Mouse (Mus musculus): ENCODE data around the gene Plcd1. TPM values are rescaled to one million over a fixed set of nuclear protein-coding genes. Genes with fewer than 3 reads are reported as not detected.
A peak's percentile ranks its signal among the peaks of the same experiment; 100 is the strongest.

The Plcd1 gene
- total and polyA plus RNA-seq, 2 experiments from 2014 or later: 14.2 to 17.0 TPM

DNA sequence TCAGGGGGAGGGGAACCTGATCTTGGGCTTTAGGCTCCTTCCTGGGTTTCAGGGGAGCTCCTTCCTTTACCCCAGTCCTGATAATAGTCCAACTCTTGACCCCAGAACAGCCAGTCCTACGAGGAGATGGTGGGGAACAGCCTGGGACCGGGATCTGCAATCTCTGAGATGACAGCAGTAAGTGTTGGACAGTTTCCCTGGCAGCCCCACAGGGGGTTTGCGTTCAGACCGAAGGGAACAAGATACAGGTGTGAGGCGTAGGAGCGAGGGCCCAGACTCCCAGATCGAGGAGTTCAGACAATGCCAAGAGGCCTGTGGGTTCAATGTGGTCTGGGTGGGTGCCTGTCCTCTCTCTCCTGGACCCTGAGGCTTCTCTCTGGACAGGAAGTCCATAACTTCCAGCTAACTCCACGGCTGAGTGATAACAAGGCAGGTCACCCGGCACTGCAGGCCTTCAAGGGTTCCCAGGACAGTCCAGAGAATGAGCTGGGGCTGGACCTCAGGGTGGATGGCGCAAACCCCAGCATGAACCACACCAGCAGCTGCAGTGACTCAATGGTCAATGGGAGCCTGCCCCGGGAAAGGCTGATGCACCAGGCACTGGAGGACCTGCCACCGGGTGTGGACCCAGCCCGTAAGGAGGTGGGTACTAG, 23.0 kb downstream of the Plcd1 start:
- Histone ChIP-seq H3K27ac (no peak overlapping the region), H3K27me3 (ENCODE audit: insufficient read depth, low read length) (no peaks in the 10 kb centered on the region), H3K9me3 (ENCODE audit: low read length) (no peaks in the 10 kb centered on the region), H3K4me1 (ENCODE audit: insufficient read depth, low read length) (no peaks in the 10 kb centered on the region), H3K4me2 (ENCODE audit: low read depth, low read length) (no peak overlapping the region), H3K9ac (replicated peaks; ENCODE audit: low read length) (no peak overlapping the region), H3K4me3 (ENCODE audit: low read length) (no peak overlapping the region), H3K36me3 (ENCODE audit: insufficient read depth, low read length) (peaks cover 19% of the 10 kb centered on the region; the same call in 1 of the 2 replicates)
- ATAC-seq: no peak
- no peak for TF ChIP-seq CTCF (IDR thresholded peaks at IDR 0.05; ENCODE audit: low read depth)
- WGBS: 80% methylated on average over 13 of the region's 13 CpGs
- no peak for DNase-seq (ENCODE audit: low spot score)

DNA sequence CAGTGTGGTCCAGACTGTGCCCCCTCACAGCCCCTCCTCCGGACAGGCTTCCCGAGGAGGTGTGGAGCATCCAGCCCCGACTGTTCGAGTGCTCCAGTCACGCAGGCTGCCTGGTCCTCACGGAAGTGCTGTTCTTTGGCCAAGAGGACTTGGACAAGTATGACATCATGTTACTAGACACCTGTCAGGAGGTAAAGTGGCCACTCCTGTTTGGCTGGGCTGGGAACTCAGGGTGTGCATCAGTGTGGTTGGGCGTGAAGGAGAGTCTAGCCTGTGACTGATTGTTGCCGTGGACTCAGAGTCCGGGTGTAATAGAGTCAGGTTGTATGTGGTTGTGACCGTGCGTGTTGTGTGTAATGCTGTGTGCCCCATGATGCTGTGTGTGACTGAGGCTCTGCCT, 25.0 kb downstream of the Plcd1 start:
- Histone ChIP-seq H3K9me3 (ENCODE audit: low read length) (no peaks in the 10 kb centered on the region), H3K27me3 (ENCODE audit: insufficient read depth, low read length) (no peaks in the 10 kb centered on the region), H3K4me3 (ENCODE audit: low read length) (no peak overlapping the region), H3K27ac (no peak overlapping the region), H3K4me1 (ENCODE audit: insufficient read depth, low read length) (no peaks in the 10 kb centered on the region), H3K4me2 (ENCODE audit: low read depth, low read length) (no peak overlapping the region), H3K36me3 (ENCODE audit: insufficient read depth, low read length) (peaks cover 11% of the 10 kb centered on the region; the same call in 1 of the 2 replicates), H3K9ac (replicated peaks; ENCODE audit: low read length) (no peak overlapping the region)
- DNase-seq (ENCODE audit: low spot score): no peak
- WGBS: 87% methylated on average over 11 of the region's 11 CpGs
- TF ChIP-seq CTCF (IDR thresholded peaks at IDR 0.05; ENCODE audit: low read depth): no peak
- ATAC-seq: peak; percentile 34; the same call in 1 of the 2 replicates

DNA sequence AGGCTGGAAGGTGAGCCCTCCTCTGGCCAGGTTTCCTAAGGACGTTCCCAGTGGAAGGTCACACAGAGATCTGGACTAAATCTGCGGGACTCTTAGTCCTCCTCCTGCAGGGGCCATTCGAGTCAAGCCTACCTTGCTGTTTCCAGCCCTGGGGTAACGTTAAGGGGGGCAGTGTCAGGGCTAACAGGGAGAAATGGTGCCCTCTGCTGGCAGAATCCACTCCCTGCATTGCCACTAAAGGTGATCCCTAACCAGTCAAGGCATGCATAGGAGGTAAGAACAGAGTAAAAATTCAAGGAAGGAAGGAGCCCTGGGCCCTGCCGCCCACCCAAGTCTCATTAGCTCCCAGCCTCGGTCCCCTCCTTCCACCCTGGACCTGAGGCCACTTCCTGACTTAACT, 25.7 kb downstream of the Plcd1 start:
- peak; percentile 97 for TF ChIP-seq CTCF (IDR thresholded peaks at IDR 0.05; ENCODE audit: low read depth)
- H3K9me3 ChIP-seq (ENCODE audit: low read length): no peaks in the 10 kb centered on the region
- H3K27me3 ChIP-seq (ENCODE audit: insufficient read depth, low read length): no peaks in the 10 kb centered on the region
- H3K4me2 ChIP-seq (ENCODE audit: low read depth, low read length): no peak overlapping the region
- ATAC-seq (0 out of 2 replicates have a peak, but pooled peaks have one; percentile 53), DNase-seq (ENCODE audit: low spot score) (peak; percentile 87)
- no peak overlapping the region for H3K9ac ChIP-seq (replicated peaks; ENCODE audit: low read length)
- peaks cover 11% of the 10 kb centered on the region; the same call in 1 of the 2 replicates for H3K36me3 ChIP-seq (ENCODE audit: insufficient read depth, low read length)
- H3K27ac ChIP-seq: no peak overlapping the region
- no peaks in the 10 kb centered on the region for H3K4me1 ChIP-seq (ENCODE audit: insufficient read depth, low read length)
- 4% methylated on average over 6 of the region's 6 CpGs for WGBS
- no peak overlapping the region for H3K4me3 ChIP-seq (ENCODE audit: low read length)

GRCm38 (mm10) chr9:119064296-119064695, 29.0 kb downstream of the Plcd1 start:
- Histone ChIP-seq H3K36me3 (ENCODE audit: insufficient read depth, low read length) (no peaks in the 10 kb centered on the region), H3K4me2 (ENCODE audit: low read depth, low read length) (no peak overlapping the region), H3K9ac (replicated peaks; ENCODE audit: low read length) (no peak overlapping the region), H3K9me3 (ENCODE audit: low read length) (no peaks in the 10 kb centered on the region), H3K27ac (no peak overlapping the region), H3K27me3 (ENCODE audit: insufficient read depth, low read length) (no peaks in the 10 kb centered on the region), H3K4me1 (ENCODE audit: insufficient read depth, low read length) (no peaks in the 10 kb centered on the region), H3K4me3 (ENCODE audit: low read length) (no peak overlapping the region)
- TF ChIP-seq CTCF (IDR thresholded peaks at IDR 0.05; ENCODE audit: low read depth): no peak
- DNase-seq (ENCODE audit: low spot score) (no peak), ATAC-seq (no peak)
- 72% methylated on average over 4 of the region's 4 CpGs for WGBS

GRCm38 (mm10) chr9:119063036-119063644, 30.2 kb downstream of the Plcd1 start:
- Histone ChIP-seq H3K27ac (no peak overlapping the region), H3K4me1 (ENCODE audit: insufficient read depth, low read length) (no peaks in the 10 kb centered on the region), H3K36me3 (ENCODE audit: insufficient read depth, low read length) (no peaks in the 10 kb centered on the region), H3K9ac (replicated peaks; ENCODE audit: low read length) (no peak overlapping the region), H3K4me2 (ENCODE audit: low read depth, low read length) (no peak overlapping the region), H3K9me3 (ENCODE audit: low read length) (no peaks in the 10 kb centered on the region), H3K4me3 (ENCODE audit: low read length) (no peak overlapping the region), H3K27me3 (ENCODE audit: insufficient read depth, low read length) (no peaks in the 10 kb centered on the region)
- ATAC-seq: peak; percentile 43; the same call in 1 of the 2 replicates
- DNase-seq (ENCODE audit: low spot score): no peak
- 38% methylated on average over 19 of the region's 19 CpGs for WGBS
- TF ChIP-seq CTCF (IDR thresholded peaks at IDR 0.05; ENCODE audit: low read depth): no peak

- no peak overlapping the region for H3K4me2 ChIP-seq (ENCODE audit: low read depth, low read length)
- 89% methylated on average over 10 of the region's 10 CpGs for WGBS
- H3K36me3 ChIP-seq (ENCODE audit: insufficient read depth, low read length): no peaks in the 10 kb centered on the region
- no peak overlapping the region for H3K9ac ChIP-seq (replicated peaks; ENCODE audit: low read length)
- TF ChIP-seq CTCF (IDR thresholded peaks at IDR 0.05; ENCODE audit: low read depth): no peak
- H3K9me3 ChIP-seq (ENCODE audit: low read length): no peaks in the 10 kb centered on the region
- ATAC-seq: no peak
- no peaks in the 10 kb centered on the region for H3K27me3 ChIP-seq (ENCODE audit: insufficient read depth, low read length)
- no peak overlapping the region for H3K4me3 ChIP-seq (ENCODE audit: low read length)
- no peaks in the 10 kb centered on the region for H3K4me1 ChIP-seq (ENCODE audit: insufficient read depth, low read length)
- no peak for DNase-seq (ENCODE audit: low spot score)
- H3K27ac ChIP-seq: no peak overlapping the region
These were observed 32.6 kb downstream of the Plcd1 start for GRCm38 (mm10) chr9:119060701-119061100.

- no peak for TF ChIP-seq CTCF (IDR thresholded peaks at IDR 0.05; ENCODE audit: low read depth)
These were observed 35.1 kb downstream of the Plcd1 start for GRCm38 (mm10) chr9:119058245-119058644.

More at GRCm38 (mm10) chr9:119058245-119058644, 35.1 kb downstream of the Plcd1 start:
- ATAC-seq (no peak), DNase-seq (ENCODE audit: low spot score) (no peak)
- no peak overlapping the region for H3K9ac ChIP-seq (replicated peaks; ENCODE audit: low read length)
- no peaks in the 10 kb centered on the region for H3K27me3 ChIP-seq (ENCODE audit: insufficient read depth, low read length)
- no peak overlapping the region for H3K4me2 ChIP-seq (ENCODE audit: low read depth, low read length)
- H3K4me1 ChIP-seq (ENCODE audit: insufficient read depth, low read length): no peaks in the 10 kb centered on the region
- no peak overlapping the region for H3K27ac ChIP-seq
- 87% methylated on average over 7 of the region's 7 CpGs for WGBS
- no peak overlapping the region for H3K4me3 ChIP-seq (ENCODE audit: low read length)
- no peaks in the 10 kb centered on the region for H3K9me3 ChIP-seq (ENCODE audit: low read length)
- no peaks in the 10 kb centered on the region for H3K36me3 ChIP-seq (ENCODE audit: insufficient read depth, low read length)

Data from hindbrain, postnatal 0 days (tissue).